Mouse (Mus musculus) megakaryocyte progenitor cell, adult 5-6 weeks (primary cell): ENCODE measurements around the gene Oas1d. TPM values are rescaled to one million over a fixed set of nuclear protein-coding genes. Genes with fewer than 3 reads are reported as not detected.

ENCODE experiments used
- ATAC-seq: replicated peaks from 2 replicates; pipeline ENCODE4 v1.8.0; 2016; ENCODE audit warnings: mild to moderate bottlenecking, moderate TSS enrichment, inconsistent platforms; ENCODE audit not compliant: poor library complexity
- total RNA-seq, 2 experiments: library from RNA; stranded (forward) in 1 of 2; stranded (reverse) in 1 of 2; fragments of 157-497, 149-512 nt in 1 of 2; fragments of 200-1000 nt in 1 of 2; gene quantifications; 2 replicates each; pipeline versions ENCODE4 v1.2.3 to v1.2.4; 2015 to 2017

The Oas1d gene
- total RNA-seq, 2 experiments from 2014 or later: not detected

GRCm38 (mm10) chr5:120967355-120968133 lies 53.2 kb downstream of the Oas1d start:
- no peak for ATAC-seq

- ATAC-seq: no peak
Measured at GRCm38 (mm10) chr5:120968134-120968532, 53.8 kb downstream of the Oas1d start.

- ATAC-seq: no peak
Measured at GRCm38 (mm10) chr5:120968799-120969198, 54.5 kb downstream of the Oas1d start.

GRCm38 (mm10) chr5:120969703-120970102 lies 55.4 kb downstream of the Oas1d start:
- ATAC-seq: no peak

Other genes starting within 250 kb of the Oas1d start
- gene Dtx1, start 202.6 kb upstream of the Oas1d start, total RNA-seq (2015): 0.10 TPM in 1 of 2 replicates, not detected in the other
- gene Dtx1, start 202.6 kb upstream of the Oas1d start, total RNA-seq (2017): not detected in 2 replicates
- gene Oas2, start 164.7 kb upstream of the Oas1d start, total RNA-seq (2015): 1.6 and 2.9 TPM in 2 replicates
- 0.12 and 0.30 TPM in 2 replicates for gene Oas2, start 164.7 kb upstream of the Oas1d start, total RNA-seq (2017)
- 1.1 and 1.5 TPM in 2 replicates for gene Oas3, start 136.9 kb upstream of the Oas1d start, total RNA-seq (2015)
- 1.1 and 1.3 TPM in 2 replicates for gene Oas3, start 136.9 kb upstream of the Oas1d start, total RNA-seq (2017)
- not detected in 2 replicates for gene Oas1e, start 119.0 kb upstream of the Oas1d start, total RNA-seq (2015)
- not detected in 2 replicates for gene Oas1e, start 119.0 kb upstream of the Oas1d start, total RNA-seq (2017)
- 0.83 and 1.6 TPM in 2 replicates for gene Oas1c, start 102.0 kb upstream of the Oas1d start, total RNA-seq (2015)
- 2.4 and 6.3 TPM in 2 replicates for gene Oas1c, start 102.0 kb upstream of the Oas1d start, total RNA-seq (2017)
- gene Oas1f, start 67.2 kb upstream of the Oas1d start, total RNA-seq (2015): not detected in 2 replicates
- not detected in 2 replicates for gene Oas1f, start 67.2 kb upstream of the Oas1d start, total RNA-seq (2017)
- not detected in 2 replicates for gene Oas1h, start 53.1 kb upstream of the Oas1d start, total RNA-seq (2015)
- gene Oas1h, start 53.1 kb upstream of the Oas1d start, total RNA-seq (2017): not detected in 2 replicates
- 0.54 and 1.6 TPM in 2 replicates for gene Oas1g, start 26.9 kb upstream of the Oas1d start, total RNA-seq (2015)
- 0.91 and 2.4 TPM in 2 replicates for gene Oas1g, start 26.9 kb upstream of the Oas1d start, total RNA-seq (2017)
- 9.6 and 12.0 TPM in 2 replicates for gene Oas1a, start 7.0 kb upstream of the Oas1d start, total RNA-seq (2015)
- gene Oas1a, start 7.0 kb upstream of the Oas1d start, total RNA-seq (2017): 11.3 and 12.0 TPM in 2 replicates
- not detected in 2 replicates for gene Rph3a, start 95.6 kb downstream of the Oas1d start, total RNA-seq (2015)
- not detected in 2 replicates for gene Rph3a, start 95.6 kb downstream of the Oas1d start, total RNA-seq (2017)